Mouse (Mus musculus) lung, postnatal 0 days (tissue): ENCODE measurements around the gene Tfip11. TPM values are rescaled to one million over a fixed set of nuclear protein-coding genes. Genes with fewer than 3 reads are reported as not detected.
A peak's percentile ranks its signal among the peaks of the same experiment; 100 is the strongest.

Source experiments
- ATAC-seq: fragments of 200-750 bp; cut with Nextera tagmentation; 2 replicates; pipeline ENCODE4 v1.8.0; 2017; ENCODE audit warnings: moderate library complexity
- DNase-seq: peaks from one replicate; pipeline ENCODE4 v3.0.0-alpha.2; 2016; ENCODE audit warnings: low spot score
- H3K27ac ChIP-seq: fragments of 300-500 bp; sonication (generic); 2 replicates; pipeline ENCODE4 v1.5.1; 2014; ENCODE audit warnings: antibody characterized with exemption, mild to moderate bottlenecking, low read length, mixed read lengths
- H3K27me3 ChIP-seq: fragments of 300-500 bp; sonication (generic); replicated peaks from 2 replicates; pipeline ENCODE4 v1.6.1; 2014; ENCODE audit warnings: low read length, mixed read lengths; ENCODE audit not compliant: insufficient read depth
- H3K36me3 ChIP-seq: fragments of 300-500 bp; sonication (generic); 2 replicates; pipeline ENCODE4 v1.6.1; 2014; ENCODE audit warnings: low read length, mixed read lengths; ENCODE audit not compliant: insufficient read depth
- H3K4me1 ChIP-seq: fragments of 300-500 bp; sonication (generic); 2 replicates; pipeline ENCODE4 v1.6.1; 2014; ENCODE audit warnings: antibody characterized with exemption, low read depth, low read length, mixed read lengths; ENCODE audit not compliant: insufficient read depth
- H3K4me2 ChIP-seq: fragments of 300-500 bp; sonication (generic); replicated peaks from 2 replicates; pipeline ENCODE4 v1.6.1; 2014; ENCODE audit warnings: low read depth, mild to moderate bottlenecking, low read length, moderate library complexity, mixed read lengths
- H3K4me3 ChIP-seq: fragments of 300-500 bp; sonication (generic); 2 replicates; pipeline ENCODE4 v1.5.1; 2014; ENCODE audit warnings: low read depth, low read length
- H3K9ac ChIP-seq: fragments of 300-500 bp; sonication (generic); replicated peaks from 2 replicates; pipeline ENCODE4 v1.6.1; 2014; ENCODE audit warnings: low read depth, mild to moderate bottlenecking
- H3K9me3 ChIP-seq: fragments of 300-500 bp; sonication (generic); 2 replicates; pipeline ENCODE4 v1.6.1; 2016; ENCODE audit warnings: low read length, mixed read lengths
- CTCF ChIP-seq: IDR thresholded peaks from 2 replicates; pipeline ENCODE4 v1.5.1; 2016; ENCODE audit warnings: antibody characterized with exemption, mild to moderate bottlenecking
- EP300 ChIP-seq: IDR thresholded peaks from 2 replicates; pipeline ENCODE4 v1.6.1; 2016; ENCODE audit warnings: antibody characterized with exemption, mild to moderate bottlenecking, control low read depth
- WGBS: fragments of 180-500 bp; shearing (Covaris S2); extraction: QIAGEN DNeasy Blood & Tissue Kit; methylation state at CpG from one replicate; pipeline ENCODE4 v1.1.7; 2014; 5-methylcytosine and 5-hydroxymethylcytosine counted together
- polyA plus RNA-seq: library from polyadenylated mRNA; unstranded; fragments of >200 nt; fragmentation: Nextera tagmentation; extraction: Ambion mirVana; gene quantifications from 2 replicates; pipeline ENCODE4 v1.2.1, GENCODE M21; 2015

The Tfip11 gene
- polyA plus RNA-seq, 1 experiment from 2014 or later, result 16.0 TPM

GRCm38 (mm10) chr5:112349169-112349568 lies 23.0 kb downstream of the Tfip11 start:
- TF ChIP-seq EP300 (no peak), CTCF (no peak)
- DNase-seq (no peak), ATAC-seq (no peak)
- Histone ChIP-seq H3K36me3 (peaks cover 20% of the 10 kb centered on the region; the same call in 1 of the 2 replicates), H3K27me3 (no peaks in the 10 kb centered on the region), H3K9ac (no peak overlapping the region), H3K4me3 (no peak overlapping the region), H3K27ac (no peak overlapping the region), H3K9me3 (no peaks in the 10 kb centered on the region), H3K4me1 (no peaks in the 10 kb centered on the region), H3K4me2 (no peak overlapping the region)
- 86% methylated on average over 8 of the region's 8 CpGs for WGBS

GRCm38 (mm10) chr5:112355493-112355892 lies 29.3 kb downstream of the Tfip11 start:
- no peak for TF ChIP-seq CTCF
- TF ChIP-seq EP300, result no peak

GRCm38 (mm10) chr5:112355910-112356309 lies 29.8 kb downstream of the Tfip11 start, which contains the start of gene Gm6583:
Gene Gm6583 (minus strand): TSS chr5:112356033.
- H3K9me3 ChIP-seq, result no peaks in the 10 kb centered on the region
- H3K27ac ChIP-seq, result no peak within 1 kb of the TSS
- H3K4me2 ChIP-seq, result no peak within 1 kb of the TSS
- H3K36me3 ChIP-seq, result peaks cover 18% of the 10 kb centered on the region
- DNase-seq (no peak), ATAC-seq (peak; percentile 53)
- no peaks in the 10 kb centered on the region for H3K4me1 ChIP-seq
- no peak within 1 kb of the TSS for H3K9ac ChIP-seq
- H3K27me3 ChIP-seq, result no peaks in the 10 kb centered on the region
- H3K4me3 ChIP-seq, result no peak within 1 kb of the TSS
- TF ChIP-seq CTCF, result no peak
- TF ChIP-seq EP300, result no peak
- 58% methylated on average over 13 of the region's 13 CpGs for WGBS

More at GRCm38 (mm10) chr5:112355493-112355892, 29.3 kb downstream of the Tfip11 start:
- WGBS, result 75% methylated on average over 6 of the region's 6 CpGs
- ATAC-seq, result peak; percentile 22
- Histone ChIP-seq H3K9me3 (no peaks in the 10 kb centered on the region), H3K36me3 (peaks cover 20% of the 10 kb centered on the region), H3K4me1 (no peaks in the 10 kb centered on the region), H3K27ac (no peak overlapping the region), H3K9ac (no peak overlapping the region), H3K4me3 (no peak overlapping the region), H3K27me3 (no peaks in the 10 kb centered on the region), H3K4me2 (no peak overlapping the region)
- peak; percentile 44 for DNase-seq

- Histone ChIP-seq H3K4me1 (no peaks in the 10 kb centered on the region), H3K9me3 (no peaks in the 10 kb centered on the region), H3K9ac (no peak overlapping the region), H3K4me3 (no peak overlapping the region), H3K36me3 (peaks cover 18% of the 10 kb centered on the region), H3K27ac (no peak overlapping the region), H3K4me2 (no peak overlapping the region), H3K27me3 (no peaks in the 10 kb centered on the region)
- ATAC-seq (peak; percentile 59), DNase-seq (peak; percentile 5)
- 81% methylated on average over 9 of the region's 9 CpGs for WGBS
- TF ChIP-seq EP300, result no peak
- no peak for TF ChIP-seq CTCF
Observed at GRCm38 (mm10) chr5:112356322-112356721, 30.2 kb downstream of the Tfip11 start.

GRCm38 (mm10) chr5:112359520-112359919 lies 33.4 kb downstream of the Tfip11 start:
- Histone ChIP-seq H3K4me1 (no peaks in the 10 kb centered on the region), H3K36me3 (peaks cover 10% of the 10 kb centered on the region), H3K27ac (no peak overlapping the region), H3K4me2 (no peak overlapping the region), H3K9me3 (no peaks in the 10 kb centered on the region), H3K27me3 (no peaks in the 10 kb centered on the region), H3K4me3 (no peak overlapping the region), H3K9ac (no peak overlapping the region)
- DNase-seq (no peak), ATAC-seq (no peak)
- WGBS, result 86% methylated on average over 4 of the region's 4 CpGs
- TF ChIP-seq EP300 (no peak), CTCF (no peak)

GRCm38 (mm10) chr5:112360077-112360476 lies 33.9 kb downstream of the Tfip11 start:
- WGBS, result 96% methylated on average over 3 of the region's 3 CpGs
- no peak overlapping the region for H3K4me3 ChIP-seq
- H3K9me3 ChIP-seq, result no peaks in the 10 kb centered on the region
- H3K9ac ChIP-seq, result no peak overlapping the region
- H3K4me2 ChIP-seq, result no peak overlapping the region
- no peak overlapping the region for H3K27ac ChIP-seq
- TF ChIP-seq CTCF, result no peak
- TF ChIP-seq EP300, result no peak
- ATAC-seq (no peak), DNase-seq (no peak)
- H3K36me3 ChIP-seq, result peaks cover 9% of the 10 kb centered on the region
- H3K27me3 ChIP-seq, result no peaks in the 10 kb centered on the region
- H3K4me1 ChIP-seq, result no peaks in the 10 kb centered on the region
